Comparison of ENCODE assay signal across 10 mouse cellular contexts in genomic region chr1:21213537-21213936, GRCm38 (mm10). TPM values are rescaled to one million over a fixed set of nuclear protein-coding genes. Genes with fewer than 3 reads are reported as not detected.
A peak's percentile ranks its signal among the peaks of the same experiment; 100 is the strongest.
DNase-seq lines count a peak whose midpoint lies in the region; ATAC-seq and TF ChIP-seq lines count a peak whose summit lies in the region.
"Not testable (repeated sequence)": the region's sequence is repeated elsewhere in the genome, so short reads cannot be mapped to it uniquely, and the experiment has no call there.
"Had no signal": no experiment of that assay in that cellular context is flagged by ENCODE, and none has a peak within 500 bp of the region (broad histone marks: within the 10 kb centered on the region; RNA-seq: fewer than 3 reads in every experiment).

No protein-coding gene starts in this region.

- not testable (repeated sequence) for TF ChIP-seq POLR2A in ES-Bruce4 (IDR thresholded peaks at IDR 0.05; ENCODE audit: insufficient read depth, low read length); kidney, adult 2 months (IDR thresholded peaks at IDR 0.05; ENCODE audit: low read depth, low read length); liver, adult 2 months (IDR thresholded peaks at IDR 0.05; ENCODE audit: extremely low read depth, insufficient read depth, low read length)

- ATAC-seq in embryonic facial prominence, embryonic 14.5 days (ENCODE audit: low read depth), result peak; percentile 34; the same call in 1 of the 2 replicates
- ATAC-seq in granulocyte monocyte progenitor cell, adult 5-6 weeks (replicated peaks; ENCODE audit: poor library complexity, severe bottlenecking), result peak; percentile 72
- ATAC-seq in hematopoietic stem cell, adult 5-6 weeks (replicated peaks in 1 of 2; ENCODE audit: insufficient read depth in 1 of 2, low FRiP score in 2 of 2, low TSS enrichment in 1 of 2, low read depth in 1 of 2, poor library complexity in 2 of 2, severe bottlenecking in 2 of 2), result peak; percentile 58 to 73
- ATAC-seq in megakaryocyte, adult 5-6 weeks (ENCODE audit: poor library complexity, severe bottlenecking), result peak; percentile 65
- 0 out of 2 replicates have a peak, but pooled peaks have one; percentile 16 for ATAC-seq in stomach, postnatal 0 days (ENCODE audit: low FRiP score, low TSS enrichment)

- peak; percentile 18 for TF ChIP-seq CTCF in ES-Bruce4 (IDR thresholded peaks at IDR 0.05; ENCODE audit: low read depth, low read length)
- 0 out of 2 replicates have a peak, but pooled peaks have one; percentile 22 for TF ChIP-seq CTCF in kidney, adult 2 months (conservative IDR thresholded peaks at IDR 0.05; ENCODE audit: insufficient read depth, insufficient read length, low read depth, low read length)
- TF ChIP-seq CTCF in liver, adult 2 months (IDR thresholded peaks at IDR 0.05; ENCODE audit: low read depth, low read length), result peak; percentile 22; the same call in 1 of the 2 replicates
- TF ChIP-seq CTCF in stomach, postnatal 0 days (IDR thresholded peaks at IDR 0.05; ENCODE audit: low read depth), result peak; percentile 50

- H3K79me2 ChIP-seq in liver, adult 2 months (ENCODE audit: control insufficient read depth, insufficient read depth, low read length), result not testable (repeated sequence)

- not testable (repeated sequence) for H3K27me3 ChIP-seq in ES-Bruce4 (ENCODE audit: control insufficient read depth, insufficient read depth, low read length, poor library complexity, severe bottlenecking); embryonic facial prominence, embryonic 14.5 days (replicated peaks; ENCODE audit: control insufficient read depth, insufficient read depth, low read length); kidney, adult 2 months (replicated peaks; ENCODE audit: control insufficient read depth, insufficient read depth, low read length); liver, adult 2 months (ENCODE audit: control insufficient read depth, insufficient read depth, low read length); stomach, postnatal 0 days (ENCODE audit: control insufficient read depth, insufficient read depth, low read length)

- TF ChIP-seq EP300 in ES-Bruce4 (IDR thresholded peaks at IDR 0.05; ENCODE audit: insufficient read depth, low read depth, low read length); stomach, postnatal 0 days (optimal IDR thresholded peaks at IDR 0.05): not testable (repeated sequence)

- not testable (repeated sequence) for H3K4me2 ChIP-seq in embryonic facial prominence, embryonic 14.5 days (ENCODE audit: low read depth, low read length); stomach, postnatal 0 days (replicated peaks; ENCODE audit: low read depth)

- H3K9ac ChIP-seq in ES-Bruce4 (ENCODE audit: low read depth, poor library complexity, severe bottlenecking); embryonic facial prominence, embryonic 14.5 days (ENCODE audit: low read depth, low read length); liver, adult 2 months (ENCODE audit: low read depth, low read length); stomach, postnatal 0 days (ENCODE audit: low read length): not testable (repeated sequence)

- not testable (repeated sequence) for H3K4me1 ChIP-seq in ES-Bruce4 (ENCODE audit: control insufficient read depth, insufficient read depth, low read length); embryonic facial prominence, embryonic 14.5 days (ENCODE audit: control insufficient read depth, insufficient read depth, low read length); kidney, adult 2 months (ENCODE audit: control insufficient read depth, insufficient read depth, low read length); liver, adult 2 months (ENCODE audit: control insufficient read depth, insufficient read depth, low read length); stomach, postnatal 0 days (replicated peaks; ENCODE audit: control insufficient read depth, insufficient read depth)

- H3K4me3 ChIP-seq in ES-Bruce4 (ENCODE audit: low read depth, low read length); embryonic facial prominence, embryonic 14.5 days (ENCODE audit: low read depth, low read length); kidney, adult 2 months (ENCODE audit: insufficient read depth, low read depth, low read length); liver, adult 2 months (ENCODE audit: insufficient read depth, low read depth, low read length); stomach, postnatal 0 days (ENCODE audit: low read depth, low read length): not testable (repeated sequence)

- not testable (repeated sequence) for DNase-seq in embryonic facial prominence, embryonic 14.5 days (ENCODE audit: low spot score); kidney, adult 2 months; liver, adult 2 months (ENCODE audit: extremely low read depth, low read depth, low spot score); stomach, postnatal 0 days (ENCODE audit: low spot score)

- not testable (repeated sequence) for H3K27ac ChIP-seq in ES-Bruce4 (ENCODE audit: insufficient read depth, low read length); embryonic facial prominence, embryonic 14.5 days (replicated peaks; ENCODE audit: low read depth, low read length); kidney, adult 2 months (ENCODE audit: insufficient read depth, low read depth, low read length); liver, adult 2 months (replicated peaks; ENCODE audit: insufficient read depth, low read depth, low read length); stomach, postnatal 0 days (replicated peaks)

- not testable (repeated sequence) for H3K9me3 ChIP-seq in ES-Bruce4 (replicated peaks; ENCODE audit: control insufficient read depth, insufficient read depth, low read length, poor library complexity, severe bottlenecking); embryonic facial prominence, embryonic 14.5 days (ENCODE audit: control insufficient read depth, low read length); stomach, postnatal 0 days (ENCODE audit: control insufficient read depth, low read length)

- 39% methylated on average over 2 of the region's 3 CpGs for WGBS in embryonic facial prominence, embryonic 14.5 days
- 12% methylated on average over 3 of the region's 3 CpGs for WGBS in kidney, adult 2 months
- 16% methylated on average over 3 of the region's 3 CpGs for WGBS in liver, adult 2 months
- 34% methylated on average over 2 of the region's 3 CpGs for whole genome bisulfite sequencing in stomach, postnatal 0 days

- not testable (repeated sequence) for H3K36me3 ChIP-seq in ES-Bruce4 (ENCODE audit: control insufficient read depth, insufficient read depth, low read length, poor library complexity, severe bottlenecking); embryonic facial prominence, embryonic 14.5 days (ENCODE audit: control insufficient read depth, insufficient read depth, low read length); kidney, adult 2 months (ENCODE audit: control insufficient read depth, insufficient read depth, low read length); liver, adult 2 months (ENCODE audit: control insufficient read depth, insufficient read depth, low read length); stomach, postnatal 0 days (ENCODE audit: control insufficient read depth, insufficient read depth, low read length)

RNA-seq across cellular contexts. Expression of gene Tmem14a, which starts 4.8 kb away (rescaled TPM):
- polyA plus RNA-seq in ES-Bruce4 (2011; ENCODE audit: insufficient read depth, insufficient read length, low read depth, missing spikeins), result 3.8 and 6.6 TPM in 2 replicates
- polyA plus RNA-seq in embryonic facial prominence, embryonic 14.5 days (2014; fragmentation: Nextera tagmentation; extraction: Ambion mirVana), result 11.5 and 12.2 TPM in 2 replicates
- total RNA-seq in granulocyte monocyte progenitor cell, adult 5-6 weeks (2014; fragmentation: Nextera tagmentation), result 1.1 and 1.6 TPM in 2 replicates
- total RNA-seq in granulocyte monocyte progenitor cell, adult 5-6 weeks (2017), result 1.4 and 2.4 TPM in 2 replicates
- 2.4 and 9.8 TPM in 2 replicates for total RNA-seq in hematopoietic stem cell, adult 5-6 weeks (2017)
- polyA plus RNA-seq in kidney, adult 2 months (2012; rRNA removed), result 6.7 and 8.8 TPM in 2 replicates
- 6.2 and 8.1 TPM in 2 replicates for total RNA-seq in liver, adult 2 months (2014; rRNA removed)
- polyA plus RNA-seq in liver, adult 2 months (2012; rRNA removed), result 3.0 and 3.8 TPM in 2 replicates
- 0.73 and 1.2 TPM in 2 replicates for total RNA-seq in megakaryocyte, adult 5-6 weeks (2015)
- 0.73 and 0.95 TPM in 2 replicates for total RNA-seq in megakaryocyte, adult 5-6 weeks (2017)
- polyA plus RNA-seq in stomach, postnatal 0 days (2015; fragmentation: Nextera tagmentation; extraction: Ambion mirVana), result 9.9 and 10.9 TPM in 2 replicates
- polyA plus RNA-seq: erythroblast, embryonic 14.5 days had no signal

RNA-seq across cellular contexts. Expression of gene Gsta3, which starts 26.9 kb away (rescaled TPM):
- 1.5 and 1.7 TPM in 2 replicates for polyA plus RNA-seq in ES-Bruce4 (2011; ENCODE audit: insufficient read depth, insufficient read length, low read depth, missing spikeins)
- 3.4 and 4.4 TPM in 2 replicates for polyA plus RNA-seq in embryonic facial prominence, embryonic 14.5 days (2014; fragmentation: Nextera tagmentation; extraction: Ambion mirVana)
- total RNA-seq in granulocyte monocyte progenitor cell, adult 5-6 weeks (2014; fragmentation: Nextera tagmentation), result 0.90 TPM in 1 of 2 replicates, not detected in the other
- 0.52 TPM in 1 of 2 replicates, not detected in the other for total RNA-seq in granulocyte monocyte progenitor cell, adult 5-6 weeks (2017)
- total RNA-seq in hematopoietic stem cell, adult 5-6 weeks (2017), result 1.6 TPM in 1 of 2 replicates, not detected in the other
- polyA plus RNA-seq in kidney, adult 2 months (2012; rRNA removed), result 86.0 and 109 TPM in 2 replicates
- 1,830 and 2,301 TPM in 2 replicates for total RNA-seq in liver, adult 2 months (2014; rRNA removed)
- 586 and 693 TPM in 2 replicates for polyA plus RNA-seq in liver, adult 2 months (2012; rRNA removed)
- not detected in 2 replicates for total RNA-seq in megakaryocyte, adult 5-6 weeks (2015)
- not detected in 2 replicates for total RNA-seq in megakaryocyte, adult 5-6 weeks (2017)
- 71.7 and 77.2 TPM in 2 replicates for polyA plus RNA-seq in stomach, postnatal 0 days (2015; fragmentation: Nextera tagmentation; extraction: Ambion mirVana)
- polyA plus RNA-seq: limb, embryonic 10.5 days had no signal

Comparison
In these comparisons a context has a peak if more than half of its experiments do, and no peak if none do; other contexts are left out.
1. ATAC-seq: peak in every context shown above with its lines; median percentile 72 in granulocyte monocyte progenitor cell, adult 5-6 weeks; 66 in hematopoietic stem cell, adult 5-6 weeks; 65 in megakaryocyte, adult 5-6 weeks; 34 in embryonic facial prominence, embryonic 14.5 days; 16 in stomach, postnatal 0 days.
2. RNA of gene Gsta3, which starts 26.9 kb away (polyA plus RNA-seq): 586 to 693 TPM in liver, adult 2 months, 86.0 to 109 TPM in kidney, adult 2 months and 71.7 to 77.2 TPM in stomach, postnatal 0 days; 3.4 to 4.4 TPM in embryonic facial prominence, embryonic 14.5 days and 1.5 to 1.7 TPM in ES-Bruce4; every median in the first group is over 10 times any median in the second.
3. Peak in every context shown above with its lines, with median percentiles within 50 percentile points of each other: CTCF ChIP-seq.